In genomic region chr5:69613209-69613796, GRCm38 (mm10) we compare ENCODE assay signal across 8 mouse cellular contexts. TPM values are rescaled to one million over a fixed set of nuclear protein-coding genes. Genes with fewer than 3 reads are reported as not detected.
DNase-seq lines count a peak whose midpoint lies in the region; TF ChIP-seq lines count a peak whose summit lies in the region.

No protein-coding gene starts in this region.

- H3K4me3 ChIP-seq in gastrocnemius, adult 2 months: no peak overlapping the region

- peak; percentile 67 for TF ChIP-seq CTCF in gastrocnemius, adult 2 months (IDR thresholded peaks at IDR 0.05)

- intact Hi-C loops in gastrocnemius, adult 2 months (cut with DNase I): no loop called here

- no peak overlapping the region for H3K27ac ChIP-seq in gastrocnemius, adult 2 months

- no peak for DNase-seq in gastrocnemius, adult 2 months
- DNase-seq in gastrocnemius, postnatal 10 days: no peak
- peak; percentile 8 for DNase-seq in lung, postnatal 10 days
- no peak for DNase-seq in lung, postnatal 25 days (ENCODE audit: low spot score)
- peak; percentile 77 for DNase-seq in embryo, embryonic 10.5 days (ENCODE audit: low spot score)
- DNase-seq in retina, postnatal 7 days (ENCODE audit: low read depth, low spot score): peak; percentile 24
- DNase-seq in kidney, adult 18-20 months: no peak
- no peak for DNase-seq in frontal cortex, postnatal 25 days (ENCODE audit: low spot score in 2 of 2)

RNA-seq across cellular contexts. Expression of gene Gnpda2, which starts 21.2 kb away (rescaled TPM):
- total RNA-seq in gastrocnemius, adult 2 months (2021): 1 to 10 TPM; 3.3 to 3.9 TPM
- 10 to 100 TPM in 1 of 2 experiments, 1 to 10 TPM in 1; 9.4 to 10.1 TPM for total RNA-seq in gastrocnemius, postnatal 10 days (2021)

RNA-seq across cellular contexts. Expression of gene Guf1, which starts 56.6 kb away (rescaled TPM):
- total RNA-seq in gastrocnemius, adult 2 months (2021): 10 to 100 TPM; 15.2 to 19.0 TPM
- total RNA-seq in gastrocnemius, postnatal 10 days (2021): 10 to 100 TPM; 18.4 to 20.8 TPM

Comparison
In these comparisons a context has a peak if more than half of its experiments do, and no peak if none do; other contexts are left out.
1. DNase-seq: peak in lung, postnatal 10 days (single experiment), embryo, embryonic 10.5 days (single experiment) and retina, postnatal 7 days (single experiment); none in gastrocnemius, adult 2 months (single experiment), gastrocnemius, postnatal 10 days (single experiment), lung, postnatal 25 days (single experiment), kidney, adult 18-20 months (single experiment) and frontal cortex, postnatal 25 days (0 of 2).